Mouse (Mus musculus) olfactory bulb, adult 2 months (tissue): ENCODE data around the gene Thrsp.

Experiments used
- CTCF ChIP-seq: fragments of 200-500 bp; IDR thresholded peaks from 2 replicates; pipeline ENCODE4 v1.5.1; 2012; ENCODE audit warnings: low read depth, mild to moderate bottlenecking, low read length, moderate library complexity; ENCODE audit not compliant: insufficient read depth
- POLR2A ChIP-seq: fragments of 200-500 bp; IDR thresholded peaks from 2 replicates; pipeline ENCODE4 v1.6.1; 2012; ENCODE audit warnings: mild to moderate bottlenecking, low read depth, low read length, moderate library complexity; ENCODE audit not compliant: insufficient read depth

GRCm38 (mm10) chr7:97392079-97392445 lies 25.5 kb downstream of the Thrsp start:
- TF ChIP-seq CTCF (no peak), POLR2A (no peak)
